Mouse (Mus musculus): ENCODE data around the gene Mllt3. TPM values are rescaled to one million over a fixed set of nuclear protein-coding genes. Genes with fewer than 3 reads are reported as not detected.
A peak's percentile ranks its signal among the peaks of the same experiment; 100 is the strongest.

The Mllt3 gene
- polyA plus RNA-seq, 1 experiment from 2014 or later: 43.6 TPM

GRCm38 (mm10) chr4:87765729-87766128 is 267.4 kb downstream of the Mllt3 start:
- H3K9ac ChIP-seq: no peak overlapping the region
- 24% methylated on average over 3 of the region's 3 CpGs for WGBS
- no peaks in the 10 kb centered on the region for H3K36me3 ChIP-seq (ENCODE audit: insufficient read depth)
- H3K9me3 ChIP-seq (ENCODE audit: low read depth, low read length): peaks cover 6% of the 10 kb centered on the region; the same call in 1 of the 2 replicates
- H3K4me2 ChIP-seq: no peak overlapping the region
- no peak for TF ChIP-seq CTCF (IDR thresholded peaks at IDR 0.05; ENCODE audit: low read depth)
- ATAC-seq (ENCODE audit: insufficient read depth): no peak
- H3K4me3 ChIP-seq (ENCODE audit: low read depth, low read length): no peak overlapping the region
- peaks cover 14% of the 10 kb centered on the region for H3K4me1 ChIP-seq (ENCODE audit: insufficient read depth)
- no peak overlapping the region for H3K27ac ChIP-seq (ENCODE audit: low read depth)
- DNase-seq: peak; percentile 50
- no peaks in the 10 kb centered on the region for H3K27me3 ChIP-seq (ENCODE audit: insufficient read depth, low read length)

GRCm38 (mm10) chr4:87761075-87761474 is 272.1 kb downstream of the Mllt3 start:
- Histone ChIP-seq H3K9me3 (ENCODE audit: low read depth, low read length) (peaks cover 6% of the 10 kb centered on the region; the same call in 1 of the 2 replicates), H3K27me3 (ENCODE audit: insufficient read depth, low read length) (no peaks in the 10 kb centered on the region), H3K4me3 (ENCODE audit: low read depth, low read length) (no peak overlapping the region), H3K9ac (no peak overlapping the region), H3K36me3 (ENCODE audit: insufficient read depth) (no peaks in the 10 kb centered on the region), H3K4me2 (no peak overlapping the region), H3K27ac (ENCODE audit: low read depth) (no peak overlapping the region), H3K4me1 (ENCODE audit: insufficient read depth) (no peaks in the 10 kb centered on the region; the same call in 1 of the 2 replicates)
- ATAC-seq (ENCODE audit: insufficient read depth) (no peak), DNase-seq (no peak)
- 64% methylated on average over 2 of the region's 2 CpGs for WGBS
- no peak for TF ChIP-seq CTCF (IDR thresholded peaks at IDR 0.05; ENCODE audit: low read depth)

- DNase-seq (no peak), ATAC-seq (ENCODE audit: insufficient read depth) (no peak)
- Histone ChIP-seq H3K9me3 (ENCODE audit: low read depth, low read length) (peaks cover 6% of the 10 kb centered on the region; the same call in 1 of the 2 replicates), H3K27me3 (ENCODE audit: insufficient read depth, low read length) (no peaks in the 10 kb centered on the region), H3K4me3 (ENCODE audit: low read depth, low read length) (no peak overlapping the region), H3K36me3 (ENCODE audit: insufficient read depth) (no peaks in the 10 kb centered on the region), H3K4me1 (ENCODE audit: insufficient read depth) (no peaks in the 10 kb centered on the region), H3K27ac (ENCODE audit: low read depth) (no peak overlapping the region), H3K4me2 (no peak overlapping the region), H3K9ac (no peak overlapping the region)
- 55% methylated on average over 1 of the region's 1 CpGs for WGBS
- no peak for TF ChIP-seq CTCF (IDR thresholded peaks at IDR 0.05; ENCODE audit: low read depth)
These were observed 272.9 kb downstream of the Mllt3 start for GRCm38 (mm10) chr4:87760297-87760696.

GRCm38 (mm10) chr4:87759625-87760024 is 273.5 kb downstream of the Mllt3 start:
- Histone ChIP-seq H3K4me1 (ENCODE audit: insufficient read depth) (no peaks in the 10 kb centered on the region), H3K4me2 (no peak overlapping the region)
- TF ChIP-seq CTCF (IDR thresholded peaks at IDR 0.05; ENCODE audit: low read depth): no peak

GRCm38 (mm10) chr4:87759110-87759509 is 274.1 kb downstream of the Mllt3 start:
- no peak overlapping the region for H3K4me3 ChIP-seq (ENCODE audit: low read depth, low read length)
- H3K9me3 ChIP-seq (ENCODE audit: low read depth, low read length): peaks cover 6% of the 10 kb centered on the region; the same call in 1 of the 2 replicates
- no peak overlapping the region for H3K27ac ChIP-seq (ENCODE audit: low read depth)
- no peaks in the 10 kb centered on the region for H3K4me1 ChIP-seq (ENCODE audit: insufficient read depth)
- no peaks in the 10 kb centered on the region for H3K36me3 ChIP-seq (ENCODE audit: insufficient read depth)
- DNase-seq (no peak), ATAC-seq (ENCODE audit: insufficient read depth) (no peak)
- H3K4me2 ChIP-seq: no peak overlapping the region
- H3K27me3 ChIP-seq (ENCODE audit: insufficient read depth, low read length): no peaks in the 10 kb centered on the region
- WGBS: 88% methylated on average over 6 of the region's 6 CpGs
- no peak for TF ChIP-seq CTCF (IDR thresholded peaks at IDR 0.05; ENCODE audit: low read depth)
- H3K9ac ChIP-seq: no peak overlapping the region

More at GRCm38 (mm10) chr4:87759625-87760024, 273.5 kb downstream of the Mllt3 start:
- WGBS: 88% methylated on average over 2 of the region's 2 CpGs
- H3K9me3 ChIP-seq (ENCODE audit: low read depth, low read length): peaks cover 6% of the 10 kb centered on the region; the same call in 1 of the 2 replicates
- DNase-seq (no peak), ATAC-seq (ENCODE audit: insufficient read depth) (no peak)
- H3K27ac ChIP-seq (ENCODE audit: low read depth): no peak overlapping the region
- H3K4me3 ChIP-seq (ENCODE audit: low read depth, low read length): no peak overlapping the region
- H3K36me3 ChIP-seq (ENCODE audit: insufficient read depth): no peaks in the 10 kb centered on the region
- no peaks in the 10 kb centered on the region for H3K27me3 ChIP-seq (ENCODE audit: insufficient read depth, low read length)
- no peak overlapping the region for H3K9ac ChIP-seq

DNA sequence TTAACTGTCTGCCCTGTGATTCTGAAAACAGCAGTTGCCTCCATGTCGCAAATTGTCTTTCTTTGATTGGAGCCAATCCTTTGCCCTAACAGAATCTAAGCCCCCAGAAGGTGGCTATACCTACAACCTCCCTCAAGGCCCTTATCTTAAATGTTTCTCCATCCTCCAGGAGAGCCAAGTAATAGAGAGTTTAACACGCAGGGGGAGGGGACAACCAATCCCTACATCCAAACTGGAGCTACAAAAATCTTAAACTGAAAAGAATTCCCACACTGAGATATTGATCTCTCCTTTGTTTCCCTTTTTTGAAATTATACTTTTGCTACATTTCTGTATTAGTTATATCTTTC is 281.7 kb downstream of the Mllt3 start:
- Histone ChIP-seq H3K4me1 (ENCODE audit: insufficient read depth) (0 out of 2 replicates have a peak, but pooled peaks cover 4% of the 10 kb centered on the region), H3K27ac (ENCODE audit: low read depth) (no peak overlapping the region), H3K27me3 (ENCODE audit: insufficient read depth, low read length) (no peaks in the 10 kb centered on the region), H3K9me3 (ENCODE audit: low read depth, low read length) (no peaks in the 10 kb centered on the region), H3K36me3 (ENCODE audit: insufficient read depth) (no peaks in the 10 kb centered on the region), H3K4me2 (no peak overlapping the region), H3K9ac (no peak overlapping the region), H3K4me3 (ENCODE audit: low read depth, low read length) (no peak overlapping the region)
- DNase-seq (no peak), ATAC-seq (ENCODE audit: insufficient read depth) (no peak)
- no peak for TF ChIP-seq CTCF (IDR thresholded peaks at IDR 0.05; ENCODE audit: low read depth)
- WGBS: 82% methylated on average over 2 of the region's 2 CpGs

DNA sequence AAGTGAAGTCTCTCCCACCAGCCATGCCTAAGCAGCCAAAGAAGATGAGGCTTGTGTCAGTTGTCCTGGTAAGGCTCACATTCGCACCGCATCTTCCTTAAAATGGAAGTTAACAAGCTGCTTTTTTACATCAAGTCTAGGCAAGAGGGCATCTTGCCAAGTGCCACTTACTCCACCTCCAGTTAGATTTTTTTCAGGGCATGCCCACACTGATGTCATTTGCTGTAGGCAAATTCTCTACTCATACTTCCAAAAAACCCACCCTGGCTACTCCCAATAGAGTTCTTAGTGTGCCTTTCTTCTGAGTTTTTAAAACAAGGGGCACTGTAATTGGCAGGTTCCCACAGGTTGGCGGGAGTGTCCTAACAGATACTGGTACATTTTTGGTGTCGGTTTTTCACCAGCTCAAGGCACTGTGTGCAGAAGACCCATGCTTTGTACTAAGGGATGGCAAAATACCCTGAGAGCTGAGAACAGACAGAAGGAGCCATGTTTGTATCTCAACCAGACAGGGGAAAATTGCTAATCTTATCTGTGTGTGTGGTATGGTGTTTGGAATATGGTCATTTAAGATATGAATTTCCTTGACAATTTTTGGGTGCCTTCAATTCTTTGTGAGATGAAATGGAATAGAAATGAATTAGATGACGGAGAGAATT is 282.2 kb downstream of the Mllt3 start:
- Histone ChIP-seq H3K27ac (ENCODE audit: low read depth) (no peak overlapping the region), H3K36me3 (ENCODE audit: insufficient read depth) (no peaks in the 10 kb centered on the region), H3K9me3 (ENCODE audit: low read depth, low read length) (no peaks in the 10 kb centered on the region), H3K4me1 (ENCODE audit: insufficient read depth) (0 out of 2 replicates have a peak, but pooled peaks cover 4% of the 10 kb centered on the region), H3K9ac (no peak overlapping the region), H3K27me3 (ENCODE audit: insufficient read depth, low read length) (no peaks in the 10 kb centered on the region), H3K4me2 (no peak overlapping the region), H3K4me3 (ENCODE audit: low read depth, low read length) (no peak overlapping the region)
- ATAC-seq (ENCODE audit: insufficient read depth) (no peak), DNase-seq (peak; percentile 50)
- no peak for TF ChIP-seq CTCF (IDR thresholded peaks at IDR 0.05; ENCODE audit: low read depth)
- WGBS: 82% methylated on average over 5 of the region's 5 CpGs

All from lung, embryonic 14.5 days (tissue).